Mouse (Mus musculus) small intestine, adult 2 months (tissue): ENCODE data around the gene Olfr206. TPM values are rescaled to one million over a fixed set of nuclear protein-coding genes. Genes with fewer than 3 reads are reported as not detected.
"Not testable (repeated sequence)": the region's sequence is repeated elsewhere in the genome, so short reads cannot be mapped to it uniquely, and the experiment has no call there.

Experiments used
- H3K27ac ChIP-seq: fragments of 200-500 bp; 2 replicates; pipeline ENCODE4 v1.5.1; 2012; ENCODE audit warnings: low read depth, low read length, control low read depth, inconsistent platforms; ENCODE audit not compliant: insufficient read depth
- H3K27me3 ChIP-seq: fragments of 200-500 bp; 2 replicates; pipeline ENCODE4 v1.6.1; 2012; ENCODE audit warnings: mild to moderate bottlenecking, moderate library complexity, low read length, inconsistent platforms; ENCODE audit not compliant: control insufficient read depth, insufficient read depth
- H3K36me3 ChIP-seq: fragments of 200-500 bp; 2 replicates; pipeline ENCODE4 v1.6.1; 2012; ENCODE audit warnings: mild to moderate bottlenecking, low read length, control low read depth, inconsistent platforms; ENCODE audit not compliant: control insufficient read depth, insufficient read depth
- H3K4me1 ChIP-seq: fragments of 200-500 bp; 2 replicates; pipeline ENCODE4 v1.6.1; 2012; ENCODE audit warnings: low read length, inconsistent platforms, mixed read lengths; ENCODE audit not compliant: control insufficient read depth, insufficient read depth, insufficient read length
- H3K4me3 ChIP-seq: fragments of 200-500 bp; 2 replicates; pipeline ENCODE4 v1.5.1; 2012; ENCODE audit warnings: low read depth, mild to moderate bottlenecking, control low read depth, inconsistent platforms, low read length, moderate library complexity
- CTCF ChIP-seq: fragments of 200-500 bp; IDR thresholded peaks from 2 replicates; pipeline ENCODE4 v1.5.1; 2012; ENCODE audit warnings: low read depth, mild to moderate bottlenecking, control low read depth, inconsistent platforms, low read length, moderate library complexity, mixed read lengths; ENCODE audit not compliant: insufficient replicate concordance, insufficient read length; ENCODE audit errors: extremely low read depth
- POLR2A ChIP-seq: fragments of 200-500 bp; IDR thresholded peaks from 2 replicates; pipeline ENCODE4 v1.6.1; 2012; ENCODE audit warnings: low read depth, mild to moderate bottlenecking, control low read depth, inconsistent platforms, low read length, moderate library complexity
- WGBS: fragments of 180-500 bp; shearing (Covaris S2); methylation state at CpG from one replicate; pipeline ENCODE4 v1.1.7; 2018; 5-methylcytosine and 5-hydroxymethylcytosine counted together
- polyA plus RNA-seq: library from polyadenylated mRNA; depleted of rRNA; stranded (reverse); fragments of >200 nt; gene quantifications from 2 replicates; pipeline ENCODE4 v1.2.3, GENCODE M21; 2012; rRNA removed

Olfr206 gene
- polyA plus RNA-seq, result not detected in 2 replicates

- H3K4me3 ChIP-seq, result no peak within 1 kb of the TSS
- TF ChIP-seq POLR2A, result no peak
- no peak for TF ChIP-seq CTCF
- 82% methylated on average over 1 of the region's 1 CpGs for WGBS
- H3K36me3 ChIP-seq, result no peaks in the 10 kb centered on the region
- no peaks in the 10 kb centered on the region for H3K4me1 ChIP-seq
- no peaks in the 10 kb centered on the region for H3K27me3 ChIP-seq
- no peak within 1 kb of the TSS for H3K27ac ChIP-seq
Measured at GRCm38 (mm10) chr16:59349146-59349545, at the start of gene Olfr206. Gene Olfr206, minus strand, starts transcription at chr16:59349246.

GRCm38 (mm10) chr16:59393300-59393699, 44.3 kb upstream of the Olfr206 start:
- Histone ChIP-seq H3K36me3 (no peaks in the 10 kb centered on the region), H3K27ac (no peak overlapping the region), H3K4me1 (no peaks in the 10 kb centered on the region), H3K4me3 (no peak overlapping the region), H3K27me3 (no peaks in the 10 kb centered on the region)
- 61% methylated on average over 3 of the region's 3 CpGs for WGBS
- no peak for TF ChIP-seq CTCF

GRCm38 (mm10) chr16:59363893-59364292, 14.8 kb upstream of the Olfr206 start, which contains the start of gene Olfr209:
Gene Olfr209, minus strand, starts transcription at chr16:59363993.
- no peaks in the 10 kb centered on the region for H3K36me3 ChIP-seq
- TF ChIP-seq POLR2A (no peak), CTCF (no peak)
- H3K4me1 ChIP-seq, result no peaks in the 10 kb centered on the region
- WGBS, result 77% methylated on average over 2 of the region's 2 CpGs
- no peak within 1 kb of the TSS for H3K4me3 ChIP-seq
- H3K27me3 ChIP-seq, result no peaks in the 10 kb centered on the region
- no peak within 1 kb of the TSS for H3K27ac ChIP-seq

- H3K27ac ChIP-seq, result no peak within 1 kb of the TSS
- H3K36me3 ChIP-seq, result no peaks in the 10 kb centered on the region
- TF ChIP-seq CTCF (no peak), POLR2A (no peak)
- no peaks in the 10 kb centered on the region for H3K4me1 ChIP-seq
- no peaks in the 10 kb centered on the region for H3K27me3 ChIP-seq
- no peak within 1 kb of the TSS for H3K4me3 ChIP-seq
Measured at GRCm38 (mm10) chr16:59331038-59331437, 18.0 kb downstream of the Olfr206 start, which contains the start of gene Olfr205. Gene Olfr205, minus strand, starts transcription at chr16:59331138.

GRCm38 (mm10) chr16:59323262-59323661, 25.8 kb downstream of the Olfr206 start:
- not testable (repeated sequence) for H3K36me3 ChIP-seq, H3K27me3 ChIP-seq, H3K4me1 ChIP-seq, H3K27ac ChIP-seq, H3K4me3 ChIP-seq
- 30% methylated on average over 1 of the region's 1 CpGs for WGBS

- Histone ChIP-seq H3K27ac (no peak within 1 kb of the TSS), H3K4me3 (no peak within 1 kb of the TSS), H3K4me1 (no peaks in the 10 kb centered on the region), H3K36me3 (no peaks in the 10 kb centered on the region), H3K27me3 (no peaks in the 10 kb centered on the region)
- TF ChIP-seq CTCF (no peak), POLR2A (no peak)
Measured at GRCm38 (mm10) chr16:59318148-59318547, 30.9 kb downstream of the Olfr206 start, which contains the start of gene Olfr204. Gene Olfr204, minus strand, starts transcription at chr16:59318248.

- Histone ChIP-seq H3K27ac (no peak within 1 kb of the TSS), H3K4me1 (no peaks in the 10 kb centered on the region), H3K4me3 (no peak within 1 kb of the TSS), H3K27me3 (no peaks in the 10 kb centered on the region), H3K36me3 (no peaks in the 10 kb centered on the region)
- WGBS, result 79% methylated on average over 2 of the region's 2 CpGs
- TF ChIP-seq POLR2A (no peak), CTCF (no peak)
Measured at GRCm38 (mm10) chr16:59298581-59298980, 50.5 kb downstream of the Olfr206 start, which contains the start of gene Olfr203. Gene Olfr203, plus strand, starts transcription at chr16:59298881.

Other genes with a start within 250 kb of the Olfr206 start
- not detected in 2 replicates for gene Olfr193, start 237.4 kb downstream of the Olfr206 start, polyA plus RNA-seq
- gene Olfr194, start 228.2 kb downstream of the Olfr206 start, polyA plus RNA-seq, result not detected in 2 replicates
- gene Olfr195, start 202.2 kb downstream of the Olfr206 start, polyA plus RNA-seq, result not detected in 2 replicates
- gene Olfr196, start 178.8 kb downstream of the Olfr206 start, polyA plus RNA-seq, result not detected in 2 replicates
- gene Olfr198, start 145.7 kb downstream of the Olfr206 start, polyA plus RNA-seq, result not detected in 2 replicates
- not detected in 2 replicates for gene Olfr199, start 129.5 kb downstream of the Olfr206 start, polyA plus RNA-seq
- not detected in 2 replicates for gene Olfr201, start 76.6 kb downstream of the Olfr206 start, polyA plus RNA-seq
- not detected in 2 replicates for gene Olfr202, start 62.5 kb downstream of the Olfr206 start, polyA plus RNA-seq
- gene Olfr203, start 50.4 kb downstream of the Olfr206 start, polyA plus RNA-seq, result not detected in 2 replicates
- gene Olfr204, start 31.0 kb downstream of the Olfr206 start, polyA plus RNA-seq, result not detected in 2 replicates
- gene Olfr205, start 18.1 kb downstream of the Olfr206 start, polyA plus RNA-seq, result not detected in 2 replicates
- not detected in 2 replicates for gene Olfr209, start 14.7 kb upstream of the Olfr206 start, polyA plus RNA-seq
- gene Gabrr3, start 58.1 kb upstream of the Olfr206 start, polyA plus RNA-seq, result not detected in 2 replicates
- gene Riox2, start 122.5 kb upstream of the Olfr206 start, polyA plus RNA-seq, result 1.3 and 1.5 TPM in 2 replicates